Mouse (Mus musculus) cortical plate, adult 2 months (tissue): ENCODE measurements around the gene Thada. TPM values are rescaled to one million over a fixed set of nuclear protein-coding genes. Genes with fewer than 3 reads are reported as not detected.

ENCODE experiments used
- H3K27ac ChIP-seq: fragments of 200-500 bp; 2 replicates; pipeline ENCODE4 v1.5.1; 2012; ENCODE audit warnings: low read length, control low read depth, inconsistent platforms; ENCODE audit not compliant: insufficient read depth
- H3K4me1 ChIP-seq: fragments of 200-500 bp; 2 replicates; pipeline ENCODE4 v1.6.1; 2011; ENCODE audit warnings: low read length; ENCODE audit not compliant: control insufficient read depth, insufficient read depth
- H3K4me3 ChIP-seq: fragments of 200-500 bp; 2 replicates; pipeline ENCODE4 v1.5.1; 2011; ENCODE audit warnings: mild to moderate bottlenecking, low read length, control low read depth; ENCODE audit not compliant: insufficient read depth
- CTCF ChIP-seq: fragments of 200-500 bp; IDR thresholded peaks from 2 replicates; pipeline ENCODE4 v1.5.1; 2011; ENCODE audit warnings: mild to moderate bottlenecking, control low read depth, low read length; ENCODE audit not compliant: insufficient read depth; ENCODE audit errors: extremely low read depth
- POLR2A ChIP-seq: fragments of 200-500 bp; IDR thresholded peaks from 2 replicates; pipeline ENCODE4 v1.6.1; 2011; ENCODE audit warnings: mild to moderate bottlenecking, low read length, control low read depth; ENCODE audit not compliant: insufficient read depth; ENCODE audit errors: extremely low read depth
- polyA plus RNA-seq: library from polyadenylated mRNA; depleted of rRNA; stranded (reverse); fragments of >200 nt; gene quantifications from 2 replicates; pipeline ENCODE4 v1.2.3, GENCODE M21; 2012

Gene Thada
- polyA plus RNA-seq, 1 experiment = 5.2 TPM

- TF ChIP-seq CTCF (no peak), POLR2A (no peak)
- H3K4me3 ChIP-seq = no peak overlapping the region
- H3K27ac ChIP-seq = no peak overlapping the region
- no peaks in the 10 kb centered on the region for H3K4me1 ChIP-seq
These were observed 131.6 kb downstream of the Thada start for GRCm38 (mm10) chr17:84334241-84335014.

- no peak overlapping the region for H3K4me3 ChIP-seq
- H3K4me1 ChIP-seq = no peaks in the 10 kb centered on the region
- no peak overlapping the region for H3K27ac ChIP-seq
- no peak for TF ChIP-seq CTCF
- TF ChIP-seq POLR2A = no peak
These were observed 133.1 kb downstream of the Thada start for GRCm38 (mm10) chr17:84332940-84333339.

GRCm38 (mm10) chr17:84330986-84331385, 135.0 kb downstream of the Thada start:
- H3K27ac ChIP-seq = no peak overlapping the region
- no peak overlapping the region for H3K4me3 ChIP-seq
- no peaks in the 10 kb centered on the region for H3K4me1 ChIP-seq
- TF ChIP-seq CTCF (no peak), POLR2A (no peak)

GRCm38 (mm10) chr17:84330506-84330905, 135.5 kb downstream of the Thada start:
- H3K27ac ChIP-seq = no peak overlapping the region
- TF ChIP-seq POLR2A = no peak
- no peak for TF ChIP-seq CTCF
- no peaks in the 10 kb centered on the region for H3K4me1 ChIP-seq
- no peak overlapping the region for H3K4me3 ChIP-seq

GRCm38 (mm10) chr17:84329906-84330470, 136.0 kb downstream of the Thada start:
- H3K4me1 ChIP-seq = no peaks in the 10 kb centered on the region
- no peak overlapping the region for H3K27ac ChIP-seq
- TF ChIP-seq CTCF (no peak), POLR2A (no peak)
- H3K4me3 ChIP-seq = no peak overlapping the region

GRCm38 (mm10) chr17:84328526-84328925, 137.5 kb downstream of the Thada start:
- Histone ChIP-seq H3K4me1 (0 out of 2 replicates have a peak, but pooled peaks cover 2% of the 10 kb centered on the region), H3K27ac (no peak overlapping the region), H3K4me3 (no peak overlapping the region)
- TF ChIP-seq POLR2A (no peak), CTCF (no peak)

GRCm38 (mm10) chr17:84327051-84327925, 138.7 kb downstream of the Thada start:
- Histone ChIP-seq H3K27ac (no peak overlapping the region), H3K4me3 (no peak overlapping the region), H3K4me1 (0 out of 2 replicates have a peak, but pooled peaks cover 3% of the 10 kb centered on the region)
- TF ChIP-seq POLR2A (no peak), CTCF (no peak)

- H3K4me1 ChIP-seq = peaks cover 3% of the 10 kb centered on the region
- H3K27ac ChIP-seq = no peak overlapping the region
- no peak overlapping the region for H3K4me3 ChIP-seq
- TF ChIP-seq POLR2A (no peak), CTCF (no peak)
These were observed 143.8 kb downstream of the Thada start for GRCm38 (mm10) chr17:84322176-84322575.

GRCm38 (mm10) chr17:84321351-84321750, 144.7 kb downstream of the Thada start:
- Histone ChIP-seq H3K4me1 (peaks cover 3% of the 10 kb centered on the region), H3K4me3 (no peak overlapping the region), H3K27ac (no peak overlapping the region; the same call in 1 of the 2 replicates)
- no peak for TF ChIP-seq CTCF
- TF ChIP-seq POLR2A = no peak
